Mouse (Mus musculus) urinary bladder, postnatal 36 days (tissue): ENCODE data around the gene Gas8.
"Not testable (repeated sequence)": the region's sequence is repeated elsewhere in the genome, so short reads cannot be mapped to it uniquely, and the experiment has no call there.

Experiments
- DNase-seq, 2 experiments: peaks; one replicate each; pipeline ENCODE4 v3.0.0; 2022; ENCODE audit warnings: low spot score in 2 of 2, mixed read lengths in 1 of 2

Gene Gas8

GRCm38 (mm10) chr8:123514781-123515539 is 3.7 kb upstream of the Gas8 start, which contains the start of gene Dbndd1:
Gene Dbndd1 (minus strand): TSS chr8:123515463.
- DNase-seq: peak in 1 of 2 experiments; percentile 2

GRCm38 (mm10) chr8:123515540-123515897 is 3.1 kb upstream of the Gas8 start:
- no peak for DNase-seq

GRCm38 (mm10) chr8:123516596-123516995 is 2.0 kb upstream of the Gas8 start:
- DNase-seq: no peak

- DNase-seq: no peak
Observed at GRCm38 (mm10) chr8:123518172-123518571, 462 bp upstream of the Gas8 start.

GRCm38 (mm10) chr8:123520048-123520447 is 1.4 kb downstream of the Gas8 start:
- DNase-seq: not testable (repeated sequence)

GRCm38 (mm10) chr8:123527720-123528489 is 9.3 kb downstream of the Gas8 start:
- no peak for DNase-seq

- DNase-seq: no peak
Observed at GRCm38 (mm10) chr8:123536242-123536989, 17.8 kb downstream of the Gas8 start.

- no peak for DNase-seq
Observed at GRCm38 (mm10) chr8:123536990-123537380, 18.4 kb downstream of the Gas8 start.

- peak; percentile 17 to 26 for DNase-seq
Observed at GRCm38 (mm10) chr8:123537641-123538040, 19.0 kb downstream of the Gas8 start.

- not testable (repeated sequence) for DNase-seq
Observed at GRCm38 (mm10) chr8:123564221-123564620, 45.6 kb downstream of the Gas8 start.

- peak in 1 of 2 experiments; percentile 1 for DNase-seq
Observed at GRCm38 (mm10) chr8:123575386-123575785, 56.8 kb downstream of the Gas8 start.
